Mouse (Mus musculus) testis, adult 2 months (tissue): ENCODE data around the gene U2af2.

Experiments
- CTCF ChIP-seq: fragments of 200-500 bp; IDR thresholded peaks from 2 replicates; pipeline ENCODE4 v1.5.1; 2012; ENCODE audit warnings: low read depth, mild to moderate bottlenecking, inconsistent platforms, low read length, moderate library complexity; ENCODE audit not compliant: control insufficient read depth, insufficient read depth, insufficient replicate concordance
- POLR2A ChIP-seq: fragments of 200-500 bp; IDR thresholded peaks from 2 replicates; pipeline ENCODE4 v1.6.1; 2012; ENCODE audit warnings: low read depth, mild to moderate bottlenecking, inconsistent platforms, low read length, moderate library complexity; ENCODE audit not compliant: control insufficient read depth

GRCm38 (mm10) chr7:5108272-5108671, 46.3 kb downstream of the U2af2 start:
- TF ChIP-seq POLR2A (no peak), CTCF (no peak)
